Mouse (Mus musculus) olfactory bulb, adult 2 months (tissue): ENCODE measurements around the gene Arel1. TPM values are rescaled to one million over a fixed set of nuclear protein-coding genes. Genes with fewer than 3 reads are reported as not detected.

Experiments used
- H3K27ac ChIP-seq: fragments of 200-500 bp; 2 replicates; pipeline ENCODE4 v1.5.1; 2012; ENCODE audit warnings: low read depth, low read length; ENCODE audit not compliant: insufficient read depth
- H3K4me1 ChIP-seq: fragments of 200-500 bp; 2 replicates; pipeline ENCODE4 v1.6.1; 2012; ENCODE audit warnings: low read length; ENCODE audit not compliant: control insufficient read depth, insufficient read depth
- H3K4me3 ChIP-seq: fragments of 200-500 bp; 2 replicates; pipeline ENCODE4 v1.5.1; 2012; ENCODE audit warnings: mild to moderate bottlenecking, low read depth, low read length, moderate library complexity; ENCODE audit not compliant: insufficient read depth
- CTCF ChIP-seq: fragments of 200-500 bp; IDR thresholded peaks from 2 replicates; pipeline ENCODE4 v1.5.1; 2012; ENCODE audit warnings: low read depth, mild to moderate bottlenecking, low read length, moderate library complexity; ENCODE audit not compliant: insufficient read depth
- POLR2A ChIP-seq: fragments of 200-500 bp; IDR thresholded peaks from 2 replicates; pipeline ENCODE4 v1.6.1; 2012; ENCODE audit warnings: mild to moderate bottlenecking, low read depth, low read length, moderate library complexity; ENCODE audit not compliant: insufficient read depth
- WGBS: fragments of 180-500 bp; shearing (Covaris S2); methylation state at CpG from one replicate; pipeline ENCODE4 v1.1.7; 2018; 5-methylcytosine and 5-hydroxymethylcytosine counted together
- polyA plus RNA-seq: library from polyadenylated mRNA; stranded (reverse); fragments of >200 nt; gene quantifications from 2 replicates; pipeline ENCODE4 v1.2.4, GENCODE M21; 2012; ENCODE audit warnings: low replicate concordance; ENCODE audit not compliant: missing spikeins, insufficient read depth, insufficient read length

The Arel1 gene
- polyA plus RNA-seq, 1 experiment: not detected

DNA sequence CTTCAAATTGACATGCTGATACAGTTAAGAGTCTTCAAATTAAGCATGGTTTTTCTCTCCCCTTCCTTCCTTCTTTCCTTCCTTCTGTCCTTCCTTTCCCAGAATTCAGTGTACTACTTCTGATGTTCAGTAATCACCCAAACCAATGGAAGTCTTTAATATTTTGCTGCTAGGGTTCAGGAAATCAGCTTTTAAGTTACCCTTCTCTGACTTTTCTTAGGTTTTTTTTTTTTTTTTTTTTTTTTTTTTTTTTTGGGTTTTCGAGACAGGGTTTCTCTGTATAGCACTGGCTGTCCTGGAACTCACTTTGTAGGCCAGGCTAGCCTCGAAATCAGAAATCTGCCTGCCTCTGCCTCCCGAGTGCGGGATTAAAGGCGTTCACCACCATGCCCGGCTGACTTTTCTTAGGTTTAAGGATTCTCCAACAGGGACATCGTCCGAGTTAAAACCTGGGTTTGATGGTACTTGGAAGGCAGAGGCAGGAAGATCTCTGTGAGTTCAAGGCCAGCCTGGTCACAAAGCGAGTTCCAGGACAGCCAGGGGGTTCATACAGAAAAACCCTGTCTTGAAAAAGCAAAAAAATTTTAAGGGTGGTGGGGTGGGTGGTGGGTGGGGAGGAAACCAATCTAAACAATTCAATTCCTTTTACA, 24.5 kb upstream of the Arel1 start:
- Histone ChIP-seq H3K4me1 (no peaks in the 10 kb centered on the region), H3K27ac (no peak overlapping the region), H3K4me3 (no peak overlapping the region)
- TF ChIP-seq POLR2A (no peak), CTCF (no peak)
- 90% methylated on average over 9 of the region's 9 CpGs for WGBS

- Histone ChIP-seq H3K4me1 (no peaks in the 10 kb centered on the region), H3K27ac (no peak overlapping the region), H3K4me3 (no peak overlapping the region)
- TF ChIP-seq POLR2A (no peak), CTCF (no peak)
- WGBS: 42% methylated on average over 4 of the region's 4 CpGs
These were observed 18.8 kb upstream of the Arel1 start for GRCm38 (mm10) chr12:84989456-84989855.

- Histone ChIP-seq H3K27ac (no peak overlapping the region), H3K4me3 (no peak overlapping the region), H3K4me1 (no peaks in the 10 kb centered on the region)
- 94% methylated on average over 2 of the region's 2 CpGs for WGBS
- TF ChIP-seq CTCF: no peak
- no peak for TF ChIP-seq POLR2A
These were observed 8.7 kb upstream of the Arel1 start for GRCm38 (mm10) chr12:84979264-84979862.

DNA sequence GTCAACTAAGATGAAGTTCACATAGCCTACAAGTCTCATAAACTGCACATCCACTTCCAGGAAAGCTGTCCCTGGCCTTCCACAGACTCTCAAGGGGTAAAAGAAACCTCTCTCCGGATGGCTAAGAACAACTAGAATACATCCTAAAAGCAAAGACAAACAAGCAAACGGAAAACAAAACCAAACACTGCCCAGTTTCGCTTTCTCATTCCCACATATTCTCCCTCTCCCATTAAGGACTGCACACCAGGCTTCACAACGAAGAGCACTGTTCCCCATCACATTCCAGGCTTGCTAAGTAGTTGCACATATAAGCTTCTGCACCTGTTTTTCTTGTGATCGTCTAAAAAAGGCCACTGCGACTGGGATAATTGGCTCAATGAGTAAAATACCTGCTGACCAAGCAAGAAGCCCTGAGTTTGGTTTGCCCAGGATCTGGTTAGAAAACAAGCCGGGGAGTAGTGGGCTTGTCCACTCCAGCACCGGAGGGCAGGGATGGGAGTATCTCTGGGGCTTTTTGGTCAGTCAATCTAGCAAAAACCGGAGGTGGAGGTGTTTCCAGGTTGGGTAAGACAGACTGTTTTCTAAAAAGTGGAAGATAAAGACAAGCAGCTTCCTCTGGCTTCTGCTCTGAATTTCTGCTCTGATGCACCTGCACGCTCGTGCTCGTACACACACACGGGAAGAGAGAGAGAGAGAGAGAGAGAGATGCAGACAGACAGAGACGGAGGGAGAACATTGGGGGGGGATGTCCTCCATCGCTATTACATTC, 858 bp downstream of the Arel1 start:
- Histone ChIP-seq H3K4me1 (peaks cover 6% of the 10 kb centered on the region), H3K27ac (no peak overlapping the region), H3K4me3 (peak overlapping the region; percentile 70)
- no peak for TF ChIP-seq CTCF
- 19% methylated on average over 15 of the region's 15 CpGs for WGBS

DNA sequence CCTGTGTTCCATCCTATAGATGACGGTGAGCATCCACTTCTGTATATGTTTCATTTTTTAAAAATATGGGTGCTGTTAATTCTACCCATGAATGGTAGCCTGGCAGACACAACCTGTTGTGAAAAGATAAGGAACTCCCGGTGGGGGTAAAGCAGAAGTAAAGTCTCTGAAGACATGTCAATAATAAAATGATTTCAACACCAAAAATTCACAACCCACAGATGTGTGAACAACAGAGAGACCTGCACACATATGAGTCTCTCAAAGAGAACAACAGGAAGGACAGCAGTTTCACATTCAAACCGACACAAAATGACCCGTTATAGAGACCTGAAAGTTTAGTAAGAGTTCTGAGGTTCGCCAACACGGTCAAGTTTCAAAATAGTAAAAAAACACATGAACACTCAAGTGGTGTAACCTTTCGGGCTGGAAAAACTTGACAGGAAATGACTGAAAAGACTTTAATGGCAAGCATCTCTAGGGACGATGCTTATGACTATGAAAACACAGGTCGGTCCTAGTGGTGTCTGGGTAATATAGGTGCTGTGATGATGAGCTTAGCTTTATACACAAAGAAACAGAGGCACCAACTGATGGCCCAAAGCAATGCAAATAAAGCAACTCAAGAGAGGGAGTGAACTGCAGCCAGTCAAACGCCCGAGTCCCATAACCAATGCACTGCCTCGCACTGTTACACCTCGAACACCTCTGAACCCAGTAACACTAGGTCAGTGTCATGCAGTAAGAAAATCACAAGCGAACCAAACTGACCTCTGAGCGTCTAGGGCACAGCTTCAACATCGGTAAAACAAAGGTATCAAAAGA, 1.7 kb downstream of the Arel1 start:
- Histone ChIP-seq H3K27ac (no peak overlapping the region), H3K4me3 (no peak overlapping the region), H3K4me1 (peaks cover 6% of the 10 kb centered on the region)
- TF ChIP-seq POLR2A: no peak
- WGBS: 82% methylated on average over 16 of the region's 16 CpGs

- H3K27ac ChIP-seq: no peak overlapping the region
- TF ChIP-seq CTCF (no peak), POLR2A (no peak)
- no peak overlapping the region for H3K4me3 ChIP-seq
- WGBS: 80% methylated on average over 7 of the region's 7 CpGs
- H3K4me1 ChIP-seq: peaks cover 3% of the 10 kb centered on the region; the same call in 1 of the 2 replicates
These were observed 8.1 kb downstream of the Arel1 start for GRCm38 (mm10) chr12:84962606-84963005.

DNA sequence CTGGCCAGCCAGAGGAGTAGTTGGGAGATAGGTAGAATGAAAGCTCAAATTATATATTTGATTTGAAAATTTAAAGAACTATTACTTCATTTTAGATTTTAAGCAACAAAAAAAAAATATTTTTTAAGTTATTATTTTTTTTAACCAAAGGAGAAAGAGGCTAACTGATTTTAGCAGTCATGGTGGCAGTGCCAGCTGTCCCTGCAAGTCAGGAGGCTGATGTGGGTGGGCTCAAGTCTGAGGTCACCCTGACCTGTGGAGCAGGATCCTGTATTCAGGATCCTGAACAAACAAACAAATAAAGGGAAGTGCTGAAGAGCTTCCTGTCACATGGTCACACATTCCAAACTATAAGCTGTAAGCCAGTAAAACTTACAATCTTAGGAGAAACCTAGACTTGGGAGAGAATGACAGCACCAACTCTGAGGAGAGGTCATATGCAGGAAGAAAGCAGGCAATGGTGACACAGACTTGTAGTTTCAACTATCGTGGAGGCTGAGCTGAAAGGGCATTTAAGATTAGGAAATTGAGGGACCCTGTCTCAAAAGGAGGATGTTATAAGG, 11.8 kb downstream of the Arel1 start:
- WGBS: 94% methylated on average over 1 of the region's 1 CpGs
- Histone ChIP-seq H3K4me3 (no peak overlapping the region), H3K27ac (no peak overlapping the region), H3K4me1 (peaks cover 3% of the 10 kb centered on the region; the same call in 1 of the 2 replicates)
- no peak for TF ChIP-seq POLR2A
- TF ChIP-seq CTCF: no peak

DNA sequence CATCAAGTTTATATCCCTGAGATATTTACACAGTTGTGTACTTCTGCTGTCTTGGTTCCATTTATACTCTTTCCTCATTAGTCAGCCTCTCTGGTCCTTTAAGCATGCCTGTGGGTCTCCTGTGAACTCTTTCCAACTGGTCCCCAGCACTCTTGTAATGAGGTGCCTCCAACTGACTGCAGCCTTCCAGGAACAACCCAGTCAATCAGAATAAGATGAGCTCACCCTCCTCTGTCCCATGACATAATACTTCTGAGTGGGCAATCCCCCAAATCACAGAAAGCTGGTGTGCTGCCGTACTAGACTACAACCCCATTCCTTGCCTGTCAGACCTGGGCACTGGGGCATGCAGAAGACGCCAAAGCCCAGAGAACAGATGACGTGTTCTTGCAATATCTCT, 14.4 kb downstream of the Arel1 start:
- Histone ChIP-seq H3K4me3 (no peak overlapping the region), H3K27ac (no peak overlapping the region), H3K4me1 (peaks cover 3% of the 10 kb centered on the region)
- no peak for TF ChIP-seq CTCF
- TF ChIP-seq POLR2A: no peak
- WGBS: 77% methylated on average over 3 of the region's 3 CpGs
